Mouse (Mus musculus) adrenal gland, adult 8-10 months (tissue): ENCODE data around the gene Tjap1. TPM values are rescaled to one million over a fixed set of nuclear protein-coding genes. Genes with fewer than 3 reads are reported as not detected.

Source experiments
- DNase-seq: peaks from one replicate; pipeline ENCODE4 v3.0.0; 2022
- microRNA-seq, 2 experiments: library from miRNA; unstranded; fragments of <30 nt; microRNA quantifications; one replicate each; pipeline ENCODE4 v1.2.0; 2022
- total RNA-seq, 4 experiments: library from RNA; stranded (reverse); gene quantifications; 2 replicates each; pipeline ENCODE4 v1.2.4; 2022

Gene Tjap1
- total RNA-seq, 4 experiments from 2014 or later = 49.3 to 72.6 (median 54.6) TPM

DNA sequence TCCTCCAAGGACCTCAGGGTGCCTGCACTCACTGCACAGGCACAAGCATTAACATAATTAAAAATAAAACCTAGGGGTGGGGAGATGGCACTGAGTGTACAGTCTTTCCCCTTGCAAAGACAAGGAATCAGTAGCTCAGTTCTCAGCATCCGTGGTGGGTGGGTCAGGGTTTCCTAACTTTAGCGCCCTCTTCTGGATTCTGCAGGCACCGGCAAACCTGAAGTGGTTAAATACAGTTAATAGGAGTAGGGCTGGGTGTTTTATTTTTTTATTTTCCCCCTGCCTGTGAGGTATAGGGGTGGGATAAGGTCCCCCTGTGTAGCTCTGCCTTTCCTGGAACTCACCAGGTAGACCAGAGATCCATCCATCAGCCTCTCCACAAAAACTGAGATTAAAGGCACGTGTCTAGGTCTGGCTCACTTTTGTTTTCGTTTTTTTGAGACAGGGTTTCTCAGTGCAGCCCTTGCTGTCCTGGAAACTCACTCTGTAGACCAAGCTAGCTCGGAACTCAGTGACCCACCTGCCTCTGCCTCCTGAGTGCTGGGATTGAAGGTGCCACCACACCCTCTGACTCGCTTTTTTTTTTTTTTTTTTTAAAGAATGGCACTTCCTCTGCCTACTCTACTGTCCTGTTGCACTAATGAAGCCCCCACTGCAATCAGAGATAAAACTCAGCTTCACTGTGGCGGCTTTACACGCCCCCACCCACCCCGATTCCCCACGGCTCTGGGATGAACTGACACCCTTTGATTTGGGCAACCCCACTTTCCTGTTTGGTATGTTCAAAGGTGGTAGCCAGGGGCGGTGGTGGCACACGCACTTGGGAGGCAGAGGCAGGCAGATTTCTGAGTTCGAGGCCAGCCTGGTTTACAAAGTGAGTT is 30.0 kb downstream of the Tjap1 start:
- DNase-seq = no peak

GRCm38 (mm10) chr17:46251174-46251573 is 31.7 kb downstream of the Tjap1 start:
- DNase-seq = no peak

- DNase-seq = no peak
Observed at GRCm38 (mm10) chr17:46248189-46248522, 34.7 kb downstream of the Tjap1 start.

DNA sequence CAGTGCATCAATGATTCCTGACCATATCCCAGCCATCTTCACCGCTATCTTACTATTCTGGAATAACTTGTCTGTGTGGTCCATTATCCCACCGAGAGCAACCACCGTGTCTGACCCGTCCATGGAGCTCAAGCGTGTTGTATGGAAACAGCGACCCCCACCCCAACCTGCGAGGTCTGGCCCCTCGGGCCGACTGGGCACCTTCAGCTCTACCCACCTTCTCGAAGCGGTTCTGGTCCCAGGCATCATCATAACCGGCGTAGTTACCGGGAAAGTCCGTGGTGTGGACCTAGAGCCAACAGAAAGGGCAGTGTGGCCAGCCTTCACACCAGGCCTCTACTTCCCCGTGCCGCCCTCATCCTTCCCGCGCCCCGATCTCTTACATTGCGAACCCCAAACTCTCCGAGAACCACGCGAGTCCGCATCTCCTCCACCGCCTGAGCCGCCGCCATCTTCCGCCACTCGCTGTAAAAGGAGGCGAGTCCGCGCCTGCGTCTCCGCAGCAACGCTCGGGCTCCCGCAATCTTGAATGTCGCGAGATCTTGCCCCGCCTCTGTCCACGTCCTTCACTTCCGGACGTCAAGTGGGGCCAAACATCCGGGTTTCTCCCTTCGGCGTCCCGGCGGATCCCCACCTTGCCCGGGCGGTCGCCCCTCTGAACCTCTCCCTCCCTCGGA is 35.2 kb downstream of the Tjap1 start, which contains the start of the genes Polr1c and Yipf3:
Gene Polr1c, minus strand, starts transcription at position 543 of the 677 bp plus-strand sequence.
Gene Yipf3, plus strand, starts transcription at position 569 of the 677 bp plus-strand sequence.
- peak; percentile 96 for DNase-seq

DNA sequence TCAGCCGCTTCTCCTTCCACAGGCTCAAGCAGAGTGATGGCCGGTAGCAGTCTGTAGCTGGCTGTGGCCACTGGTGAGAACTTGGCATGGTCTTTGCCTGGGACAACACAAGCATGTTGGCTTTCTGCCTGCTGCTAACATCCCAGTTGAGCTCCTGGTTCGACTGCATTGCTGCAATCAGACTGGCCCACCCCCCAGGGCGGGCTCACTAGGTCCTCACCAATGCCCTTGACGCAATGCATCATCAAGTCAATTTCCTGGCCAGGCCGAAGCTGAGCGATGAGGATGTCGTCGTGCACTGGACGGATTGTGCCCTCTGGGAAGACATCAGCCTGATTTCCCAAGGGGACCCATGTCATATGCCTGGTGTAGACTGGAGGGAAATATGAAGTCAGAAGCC is 38.2 kb downstream of the Tjap1 start:
- peak; percentile 85 for DNase-seq

DNA sequence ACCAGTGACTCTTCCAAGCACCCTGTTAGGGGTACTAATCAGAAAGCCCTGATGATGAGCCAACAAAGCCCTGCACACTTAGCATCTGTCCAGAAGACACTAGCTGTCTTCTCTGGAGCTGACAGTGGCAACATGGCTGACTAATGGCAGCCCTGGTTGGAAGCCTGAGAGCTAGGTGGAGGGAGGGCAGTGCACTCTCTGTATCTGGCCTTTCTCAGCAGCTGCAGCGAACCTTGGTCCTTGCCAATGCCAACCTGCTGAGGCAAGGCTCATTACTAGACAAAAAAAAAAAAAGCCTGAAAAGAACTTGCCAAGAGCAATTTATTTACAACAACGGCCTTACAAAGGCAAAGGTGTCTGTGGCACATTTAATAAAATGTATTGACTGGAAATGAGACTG is 39.2 kb downstream of the Tjap1 start:
- DNase-seq = no peak

DNA sequence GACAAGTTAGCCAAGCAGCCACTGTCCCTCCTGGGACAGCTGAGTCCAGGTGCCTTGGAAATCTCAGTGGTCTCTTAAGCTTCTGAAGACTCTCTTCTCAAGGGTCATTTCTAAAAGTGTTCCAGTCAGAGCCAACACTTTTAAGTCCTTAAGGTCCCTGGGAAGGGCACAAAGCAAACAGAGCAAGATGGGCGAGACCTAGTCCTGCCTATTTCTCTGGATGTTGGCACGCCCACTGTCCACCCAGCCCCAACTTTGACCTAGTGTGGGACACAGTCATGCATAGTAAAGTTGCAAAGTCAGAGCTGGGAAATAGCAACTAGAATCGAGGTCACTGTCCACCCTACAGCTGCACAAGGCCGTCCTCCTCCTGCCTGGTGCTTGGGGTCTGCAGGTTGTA is 39.8 kb downstream of the Tjap1 start:
- DNase-seq = no peak

- no peak for DNase-seq
Observed at GRCm38 (mm10) chr17:46242274-46242673, 40.6 kb downstream of the Tjap1 start.

- no peak for DNase-seq
Observed at GRCm38 (mm10) chr17:46241471-46241870, 41.4 kb downstream of the Tjap1 start.

DNA sequence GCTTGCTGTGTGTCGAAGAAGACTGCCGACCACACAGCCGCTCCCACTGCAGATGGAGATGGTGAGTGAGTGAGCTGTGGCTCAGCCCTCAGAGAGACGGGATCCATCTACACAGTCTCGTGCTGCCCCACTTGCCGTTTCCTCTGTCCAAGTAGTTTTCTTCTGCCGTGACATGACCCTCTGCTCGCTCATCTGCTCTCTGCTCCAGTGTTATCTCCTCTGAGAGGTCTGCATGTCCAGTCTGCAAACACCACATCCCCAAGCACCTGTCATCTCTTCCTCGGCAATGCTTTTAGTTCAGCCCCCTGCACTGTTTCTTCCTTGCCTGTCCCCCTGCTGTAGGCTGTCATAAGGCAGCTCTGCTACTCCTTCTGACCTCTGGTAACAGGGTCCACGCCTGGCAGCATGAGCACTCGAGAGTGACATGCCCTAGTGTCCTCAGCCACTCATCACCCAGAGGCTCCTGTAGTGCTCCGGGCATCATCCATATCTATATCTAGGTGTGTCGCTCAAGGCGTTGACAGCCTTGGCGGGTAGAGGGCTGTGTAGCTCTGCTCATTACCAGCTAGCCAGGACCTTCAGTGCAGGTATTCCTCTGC is 43.2 kb downstream of the Tjap1 start:
- DNase-seq = no peak

DNA sequence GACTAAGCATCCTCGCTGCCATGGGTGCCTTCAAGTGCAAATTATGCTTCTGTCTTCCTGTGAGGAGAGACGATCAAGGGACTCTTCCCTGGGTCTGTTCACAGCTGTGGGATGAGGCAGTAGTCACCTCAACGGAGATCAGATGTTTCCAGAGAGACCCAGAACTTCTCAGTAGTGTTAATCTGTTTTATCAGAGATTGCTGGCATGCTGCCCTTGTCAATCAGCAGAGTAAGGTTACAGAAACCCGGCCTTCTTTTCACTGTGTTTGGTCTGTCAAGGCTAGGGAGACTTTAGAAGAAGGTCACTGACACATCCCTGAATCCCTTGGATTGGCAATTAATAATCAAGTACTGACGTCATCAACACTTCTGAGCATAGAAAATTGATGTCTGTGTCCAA is 45.3 kb downstream of the Tjap1 start:
- DNase-seq = peak; percentile 63

DNA sequence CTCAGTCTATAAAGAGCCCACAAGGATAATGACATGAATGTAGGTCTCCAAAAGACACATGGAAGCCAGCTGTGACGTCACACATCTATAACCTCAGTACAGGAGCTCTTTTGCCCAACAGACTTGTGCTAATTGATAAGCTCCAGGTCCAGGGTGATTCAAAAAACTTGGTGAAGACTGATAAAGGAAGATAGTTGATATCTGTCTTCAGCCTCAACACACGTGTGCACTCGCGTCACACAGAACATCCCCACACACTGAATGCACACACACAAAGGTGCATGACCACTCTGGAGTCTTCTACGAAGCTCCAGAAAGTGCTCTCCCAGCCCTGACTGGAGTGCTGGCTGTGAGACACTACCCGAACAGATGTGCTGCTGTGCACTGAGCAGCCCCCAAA is 45.7 kb downstream of the Tjap1 start:
- no peak for DNase-seq

DNA sequence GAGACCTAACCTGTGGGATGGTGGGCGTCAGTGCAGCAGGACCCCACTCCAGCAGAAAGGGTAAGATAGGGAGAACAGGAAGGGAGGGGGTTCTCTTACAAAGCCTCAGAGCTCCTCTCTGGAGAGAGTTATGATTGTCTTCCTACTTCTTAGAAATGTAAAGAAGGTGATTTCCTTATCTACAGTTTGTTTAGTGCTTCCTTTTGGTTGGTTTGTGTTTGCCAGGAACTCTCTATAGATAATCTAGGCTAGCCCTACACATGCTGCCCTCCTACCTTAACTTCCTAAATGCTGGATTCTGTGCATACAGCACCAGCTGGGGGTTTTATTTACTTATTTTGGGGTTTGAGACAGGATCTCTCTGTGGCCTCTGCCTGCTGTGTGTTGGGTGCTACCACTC is 46.8 kb downstream of the Tjap1 start:
- no peak for DNase-seq

- peak; percentile 81 for DNase-seq
Observed at GRCm38 (mm10) chr17:46227576-46227975, 55.2 kb downstream of the Tjap1 start.

GRCm38 (mm10) chr17:46221601-46222000 is 61.2 kb downstream of the Tjap1 start:
- DNase-seq = peak; percentile 75

DNA sequence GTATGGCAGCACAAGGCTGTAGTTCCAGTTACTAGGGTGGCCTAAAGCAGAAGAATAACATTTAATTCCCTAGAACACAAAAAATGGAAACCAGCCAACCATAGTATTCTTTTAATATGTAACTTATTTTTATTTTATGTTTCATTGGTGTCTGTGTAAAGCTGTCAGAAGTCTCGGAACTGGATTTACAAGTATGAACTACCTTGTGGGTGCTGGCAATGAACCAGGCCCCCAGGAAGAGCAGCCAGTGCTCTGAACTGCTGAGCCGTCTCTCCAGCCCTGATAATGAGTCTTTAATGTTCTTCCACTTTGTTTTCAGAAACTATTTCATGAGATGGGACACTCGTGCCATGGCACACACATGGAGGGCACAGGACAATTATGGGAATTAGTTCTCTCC is 72.3 kb downstream of the Tjap1 start:
- no peak for DNase-seq

Small RNA genes lying within 50 kb of the gene (microRNA-seq; reads per million reads assigned to microRNA genes)
- 0 to 0.17 reads per million in 2 experiments for gene Mir693

Other genes with a start within 250 kb of the Tjap1 start
- gene Mrps18a, start 172.0 kb downstream of the Tjap1 start, total RNA-seq = 100 to 1,000 TPM in 2 of 4 experiments, 10 to 100 TPM in 2; 94.5 to 106 (median 101) TPM
- gene Rsph9, start 138.8 kb downstream of the Tjap1 start, total RNA-seq = 10 to 100 TPM in 3 of 4 experiments, 1 to 10 TPM in 1; 6.0 to 21.4 (median 15.3) TPM
- 10 to 100 TPM; 16.5 to 22.1 (median 18.8) TPM for gene Mad2l1bp, start 129.5 kb downstream of the Tjap1 start, total RNA-seq
- gene Gtpbp2, start 122.0 kb downstream of the Tjap1 start, total RNA-seq = 100 to 1,000 TPM in 1 of 4 experiments, 10 to 100 TPM in 3; 69.9 to 108 (median 89.8) TPM
- 10 to 100 TPM; 37.5 to 44.0 (median 40.7) TPM for gene Polh, start 80.4 kb downstream of the Tjap1 start, total RNA-seq
- gene Xpo5, start 80.2 kb downstream of the Tjap1 start, total RNA-seq = 10 to 100 TPM; 70.8 to 95.4 (median 74.0) TPM
- 100 to 1,000 TPM in 2 of 4 experiments, 10 to 100 TPM in 2; 83.8 to 116 (median 104) TPM for gene Polr1c, start 35.0 kb downstream of the Tjap1 start, total RNA-seq
- gene Yipf3, start 34.9 kb downstream of the Tjap1 start, total RNA-seq = 100 to 1,000 TPM; 157 to 205 (median 185) TPM
- 1 to 10 TPM; 4.1 to 7.5 (median 6.0) TPM for gene Lrrc73, start 29.5 kb downstream of the Tjap1 start, total RNA-seq
- gene Dlk2, start 14.4 kb upstream of the Tjap1 start, total RNA-seq = under 1 TPM in 3 of 4 experiments, not detected in 1; 0.25 to 0.56 (median 0.38) TPM
- gene Abcc10, start 45.3 kb upstream of the Tjap1 start, total RNA-seq = 10 to 100 TPM in 2 of 4 experiments, 1 to 10 TPM in 2; 6.9 to 17.3 (median 11.9) TPM
- 10 to 100 TPM; 21.0 to 35.6 (median 27.4) TPM for gene Zfp318, start 100.7 kb upstream of the Tjap1 start, total RNA-seq
- 1 to 10 TPM in 3 of 4 experiments, under 1 TPM in 1; 0.58 to 3.1 (median 2.2) TPM for gene Crip3, start 145.9 kb upstream of the Tjap1 start, total RNA-seq
- not detected for gene Slc22a7, start 155.4 kb upstream of the Tjap1 start, total RNA-seq
- gene Ttbk1, start 204.6 kb upstream of the Tjap1 start, total RNA-seq = 1 to 10 TPM in 3 of 4 experiments, under 1 TPM in 1; 0.98 to 1.4 (median 1.2) TPM
- 1 to 10 TPM; 4.5 to 6.9 (median 6.4) TPM for gene Dnph1, start 213.7 kb upstream of the Tjap1 start, total RNA-seq